Comparison of ENCODE assay signal across 8 mouse cellular contexts in genomic region chr8:83049171-83049601, GRCm38 (mm10).
DNase-seq lines count a peak whose midpoint lies in the region; ATAC-seq and TF ChIP-seq lines count a peak whose summit lies in the region.

No protein-coding gene starts in this region.

- no peak overlapping the region for H3K4me2 ChIP-seq in stomach, embryonic 14.5 days (replicated peaks; ENCODE audit: low read depth, low read length)
- H3K4me2 ChIP-seq in stomach, postnatal 0 days (replicated peaks; ENCODE audit: low read depth), result no peak overlapping the region
- no peak overlapping the region; the same call in 1 of the 2 replicates for H3K4me2 ChIP-seq in limb, embryonic 14.5 days (replicated peaks; ENCODE audit: low read depth, low read length, severe bottlenecking)

- H3K27me3 ChIP-seq in stomach, embryonic 14.5 days (ENCODE audit: control insufficient read depth, insufficient read depth, low read length), result no peaks in the 10 kb centered on the region
- H3K27me3 ChIP-seq in stomach, postnatal 0 days (ENCODE audit: control insufficient read depth, insufficient read depth, low read length), result no peaks in the 10 kb centered on the region
- H3K27me3 ChIP-seq in limb, embryonic 14.5 days (ENCODE audit: control insufficient read depth, insufficient read depth, low read length), result no peaks in the 10 kb centered on the region

- no peaks in the 10 kb centered on the region for H3K36me3 ChIP-seq in stomach, embryonic 14.5 days (ENCODE audit: control insufficient read depth, insufficient read depth, low read length)
- no peaks in the 10 kb centered on the region for H3K36me3 ChIP-seq in stomach, postnatal 0 days (ENCODE audit: control insufficient read depth, insufficient read depth, low read length)
- no peaks in the 10 kb centered on the region for H3K36me3 ChIP-seq in limb, embryonic 14.5 days (ENCODE audit: control insufficient read depth, insufficient read depth, low read length)

- TF ChIP-seq CTCF in stomach, postnatal 0 days (IDR thresholded peaks at IDR 0.05; ENCODE audit: low read depth), result no peak

- H3K9me3 ChIP-seq in stomach, embryonic 14.5 days (ENCODE audit: control insufficient read depth, low read depth, low read length), result no peaks in the 10 kb centered on the region
- no peaks in the 10 kb centered on the region for H3K9me3 ChIP-seq in stomach, postnatal 0 days (ENCODE audit: control insufficient read depth, low read length)
- no peaks in the 10 kb centered on the region for H3K9me3 ChIP-seq in limb, embryonic 14.5 days (ENCODE audit: control insufficient read depth, low read length)

- DNase-seq in stomach, postnatal 0 days (ENCODE audit: low spot score), result no peak
- peak; percentile 68 for DNase-seq in gastrocnemius, postnatal 25 days
- DNase-seq in limb, embryonic 14.5 days (ENCODE audit: low spot score), result peak; percentile 70
- DNase-seq in spleen, postnatal 36 days (ENCODE audit: low spot score in 2 of 2), result no peak
- DNase-seq in c-Kit-positive CD71-positive TER-119-positive erythroid progenitor cells, embryonic 14.5 days (ENCODE audit: low spot score), result no peak
- no peak for DNase-seq in left cerebral cortex, adult 9 months (ENCODE audit: low spot score in 2 of 2)
- DNase-seq in spleen, postnatal 4 days (ENCODE audit: low spot score in 2 of 2), result no peak

- TF ChIP-seq POLR2A in limb, embryonic 14.5 days (IDR thresholded peaks at IDR 0.05; ENCODE audit: borderline replicate concordance, extremely low read depth, insufficient read depth, insufficient read length), result no peak

- no peak overlapping the region for H3K4me3 ChIP-seq in stomach, embryonic 14.5 days (ENCODE audit: low read depth, low read length)
- no peak overlapping the region for H3K4me3 ChIP-seq in stomach, postnatal 0 days (ENCODE audit: low read depth, low read length)
- H3K4me3 ChIP-seq in limb, embryonic 14.5 days (replicated peaks; ENCODE audit: low read length), result no peak overlapping the region

- H3K9ac ChIP-seq in stomach, embryonic 14.5 days (replicated peaks; ENCODE audit: low read depth, low read length), result no peak overlapping the region
- H3K9ac ChIP-seq in stomach, postnatal 0 days (ENCODE audit: low read length), result no peak overlapping the region
- no peak overlapping the region for H3K9ac ChIP-seq in limb, embryonic 14.5 days (ENCODE audit: low read depth, low read length, severe bottlenecking)

- H3K27ac ChIP-seq in stomach, embryonic 14.5 days (ENCODE audit: low read length), result 0 out of 2 replicates have a peak overlapping the region, but pooled peaks have one; percentile 21
- H3K27ac ChIP-seq in stomach, postnatal 0 days (replicated peaks), result no peak overlapping the region
- H3K27ac ChIP-seq in limb, embryonic 14.5 days (replicated peaks; ENCODE audit: low read depth, low read length), result peak overlapping the region; percentile 70

- ATAC-seq in stomach, embryonic 14.5 days (ENCODE audit: insufficient number of reproducible peaks, insufficient read depth, low FRiP score, low read depth), result peak; percentile 51; the same call in 1 of the 2 replicates
- no peak for ATAC-seq in stomach, postnatal 0 days (ENCODE audit: low FRiP score, low TSS enrichment)
- peak; percentile 88 for ATAC-seq in limb, embryonic 14.5 days (ENCODE audit: low FRiP score, low read depth)

- H3K4me1 ChIP-seq in stomach, embryonic 14.5 days (ENCODE audit: control insufficient read depth, insufficient read depth, low read length), result 0 out of 2 replicates have a peak, but pooled peaks cover 2% of the 10 kb centered on the region
- H3K4me1 ChIP-seq in stomach, postnatal 0 days (replicated peaks; ENCODE audit: control insufficient read depth, insufficient read depth), result no peaks in the 10 kb centered on the region
- H3K4me1 ChIP-seq in limb, embryonic 14.5 days (ENCODE audit: control insufficient read depth, insufficient read depth, low read length), result peaks cover 24% of the 10 kb centered on the region

- 38% methylated on average over 7 of the region's 7 CpGs for WGBS in stomach, embryonic 14.5 days
- 40% methylated on average over 7 of the region's 7 CpGs for WGBS in stomach, postnatal 0 days
- WGBS in limb, embryonic 14.5 days, result 19% methylated on average over 7 of the region's 7 CpGs

- no peak for TF ChIP-seq EP300 in stomach, postnatal 0 days (optimal IDR thresholded peaks at IDR 0.05)

Comparison
In these comparisons a context has a peak if more than half of its experiments do, and no peak if none do; other contexts are left out.
1. DNase-seq: peak in gastrocnemius, postnatal 25 days (single experiment) and limb, embryonic 14.5 days (single experiment); none in stomach, postnatal 0 days (single experiment), spleen, postnatal 36 days (0 of 2), c-Kit-positive CD71-positive TER-119-positive erythroid progenitor cells, embryonic 14.5 days (single experiment), left cerebral cortex, adult 9 months (0 of 2) and spleen, postnatal 4 days (0 of 2).